Mouse (Mus musculus) cortical plate, adult 2 months (tissue): ENCODE data around the gene BC037034.

Source experiments
- CTCF ChIP-seq: fragments of 200-500 bp; IDR thresholded peaks from 2 replicates; pipeline ENCODE4 v1.5.1; 2011; ENCODE audit warnings: mild to moderate bottlenecking, control low read depth, low read length; ENCODE audit not compliant: insufficient read depth; ENCODE audit errors: extremely low read depth
- POLR2A ChIP-seq: fragments of 200-500 bp; IDR thresholded peaks from 2 replicates; pipeline ENCODE4 v1.6.1; 2011; ENCODE audit warnings: mild to moderate bottlenecking, low read length, control low read depth; ENCODE audit not compliant: insufficient read depth; ENCODE audit errors: extremely low read depth

GRCm38 (mm10) chr5:138275216-138276050 lies 11.6 kb upstream of the BC037034 start:
- TF ChIP-seq CTCF (no peak), POLR2A (no peak)
